1 mouse cellular context compared by ENCODE assay signal in the genomic region with DNA sequence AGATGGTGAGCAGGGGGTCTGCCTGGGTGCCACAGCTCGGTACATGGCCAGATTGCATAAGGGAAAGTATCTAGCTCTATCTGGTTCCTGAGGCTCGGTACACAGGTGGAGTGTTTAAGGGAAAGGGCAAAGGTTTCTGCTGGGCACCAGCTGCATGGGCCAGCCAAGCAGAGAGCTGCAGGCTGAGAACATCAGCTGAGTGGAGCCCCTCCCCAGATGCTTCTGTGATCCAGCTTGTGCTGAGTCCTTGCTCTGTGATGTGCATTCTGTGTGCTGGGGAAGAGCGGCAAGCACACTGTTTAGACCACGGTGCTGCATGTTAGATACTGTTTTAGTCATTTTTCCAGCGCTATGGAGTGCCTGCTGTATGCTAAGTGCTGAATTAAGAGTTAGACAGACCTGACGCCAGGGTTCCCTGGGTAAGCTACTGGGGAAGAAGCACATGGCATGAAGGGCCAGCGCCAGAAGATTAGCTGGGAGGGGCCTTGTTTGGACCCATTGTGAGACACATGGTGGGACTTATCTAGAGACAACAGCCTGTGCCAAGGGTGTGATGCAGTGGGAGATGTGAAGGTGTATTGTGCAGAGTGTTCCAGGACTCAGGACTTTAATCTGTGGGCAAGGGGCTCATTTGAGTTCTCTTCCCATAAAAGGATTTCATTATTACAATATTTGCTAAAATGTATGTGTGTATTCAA.
TF ChIP-seq lines count a peak whose summit lies in the region.

No protein-coding gene starts in this region.

TF ChIP-seq in MEL, 35 proteins besides CTCF, POLR2A, EP300 and RAD21:
- TF ChIP-seq GATA1 (IDR thresholded peaks at IDR 0.05; ENCODE audit: low read depth, low read length) (no peak), MAX (IDR thresholded peaks at IDR 0.05; ENCODE audit: low read length) (peak; percentile 61; the same call in 1 of the 2 replicates)
